Comparison of ENCODE assay signal across 4 mouse cellular contexts in genomic region chr9:21269590-21269989, GRCm38 (mm10). TPM values are rescaled to one million over a fixed set of nuclear protein-coding genes. Genes with fewer than 3 reads are reported as not detected.
"Had no signal": no experiment of that assay in that cellular context is flagged by ENCODE, and none has a peak within 500 bp of the region (broad histone marks: within the 10 kb centered on the region; RNA-seq: fewer than 3 reads in every experiment).

No protein-coding gene starts in this region.

RNA-seq across cellular contexts. Expression of gene S1pr5, which starts 21.3 kb away (rescaled TPM):
- polyA plus RNA-seq: intestine, embryonic 15.5 days; kidney, embryonic 15.5 days; kidney, postnatal 0 days; large intestine, adult 2 months had no signal
